Mouse (Mus musculus) retina, embryonic 14.5 days (tissue): ENCODE results near the gene Ahnak.
"Not testable (repeated sequence)": the region's sequence is repeated elsewhere in the genome, so short reads cannot be mapped to it uniquely, and the experiment has no call there.

Experiments used
- DNase-seq: peaks from one replicate; pipeline ENCODE4 v3.0.0-alpha.2; 2015; ENCODE audit warnings: low spot score

The Ahnak gene

GRCm38 (mm10) chr19:8994813-8995607 lies 5.9 kb downstream of the Ahnak start:
- no peak for DNase-seq

- DNase-seq: no peak
Measured at GRCm38 (mm10) chr19:8996601-8997000, 7.5 kb downstream of the Ahnak start.

- no peak for DNase-seq
Measured at GRCm38 (mm10) chr19:8997546-8997945, 8.5 kb downstream of the Ahnak start.

- no peak for DNase-seq
Measured at GRCm38 (mm10) chr19:8998546-8998945, 9.5 kb downstream of the Ahnak start.

GRCm38 (mm10) chr19:8999223-8999622 lies 10.1 kb downstream of the Ahnak start:
- no peak for DNase-seq

GRCm38 (mm10) chr19:9006915-9007314 lies 17.8 kb downstream of the Ahnak start:
- DNase-seq: not testable (repeated sequence)

- no peak for DNase-seq
Measured at GRCm38 (mm10) chr19:9019298-9019697, 30.2 kb downstream of the Ahnak start.

- peak; percentile 3 for DNase-seq
Measured at GRCm38 (mm10) chr19:9023021-9023778, 34.1 kb downstream of the Ahnak start.

GRCm38 (mm10) chr19:9025562-9026257 lies 36.6 kb downstream of the Ahnak start:
- DNase-seq: no peak

GRCm38 (mm10) chr19:9026634-9027033 lies 37.5 kb downstream of the Ahnak start:
- no peak for DNase-seq

GRCm38 (mm10) chr19:9027795-9028194 lies 38.7 kb downstream of the Ahnak start:
- no peak for DNase-seq

GRCm38 (mm10) chr19:9028375-9028774 lies 39.3 kb downstream of the Ahnak start:
- no peak for DNase-seq

- no peak for DNase-seq
Measured at GRCm38 (mm10) chr19:9029640-9030262, 40.7 kb downstream of the Ahnak start.

- DNase-seq: no peak
Measured at GRCm38 (mm10) chr19:9032502-9033129, 43.5 kb downstream of the Ahnak start.

GRCm38 (mm10) chr19:9033412-9034340 lies 44.6 kb downstream of the Ahnak start:
- DNase-seq: no peak

GRCm38 (mm10) chr19:9034480-9034879 lies 45.4 kb downstream of the Ahnak start:
- DNase-seq: no peak

GRCm38 (mm10) chr19:9035101-9035500 lies 46.0 kb downstream of the Ahnak start:
- DNase-seq: no peak

- no peak for DNase-seq
Measured at GRCm38 (mm10) chr19:9038136-9038535, 49.1 kb downstream of the Ahnak start.

GRCm38 (mm10) chr19:9039266-9039665 lies 50.2 kb downstream of the Ahnak start:
- no peak for DNase-seq

- DNase-seq: no peak
Measured at GRCm38 (mm10) chr19:9039928-9040327, 50.8 kb downstream of the Ahnak start.

- DNase-seq: no peak
Measured at GRCm38 (mm10) chr19:9040649-9041048, 51.6 kb downstream of the Ahnak start.
